Mouse (Mus musculus): ENCODE measurements around the gene Pilrb1.
"Not testable (repeated sequence)": the region's sequence is repeated elsewhere in the genome, so short reads cannot be mapped to it uniquely, and the experiment has no call there.

- not testable (repeated sequence) for TF ChIP-seq POLR2A (IDR thresholded peaks at IDR 0.05; ENCODE audit: low read depth, low read length); CTCF (IDR thresholded peaks at IDR 0.05; ENCODE audit: extremely low read depth, insufficient read depth, insufficient read length, insufficient replicate concordance)
These were observed 21.9 kb downstream of the Pilrb1 start, which contains the start of gene Pilra for GRCm38 (mm10) chr5:137835966-137836520.

Measured in spleen, adult 2 months (tissue).